Mouse (Mus musculus) liver, embryonic 16.5 days (tissue): ENCODE results near the gene Itln1. TPM values are rescaled to one million over a fixed set of nuclear protein-coding genes. Genes with fewer than 3 reads are reported as not detected.

ENCODE experiments used
- ATAC-seq: fragments of 200-750 bp; cut with Nextera tagmentation; 2 replicates; pipeline ENCODE4 v1.8.0; 2017; ENCODE audit warnings: low read depth, mild to moderate bottlenecking, moderate number of reproducible peaks, moderate library complexity
- H3K27ac ChIP-seq: fragments of 300-500 bp; sonication (generic); 2 replicates; pipeline ENCODE4 v1.5.1; 2014; ENCODE audit warnings: mild to moderate bottlenecking, low read length
- H3K27me3 ChIP-seq: fragments of 300-500 bp; sonication (generic); 2 replicates; pipeline ENCODE4 v1.6.1; 2014; ENCODE audit warnings: low read depth, low read length, mixed read lengths; ENCODE audit not compliant: control insufficient read depth, insufficient read depth
- H3K36me3 ChIP-seq: fragments of 300-500 bp; sonication (generic); 2 replicates; pipeline ENCODE4 v1.6.1; 2014; ENCODE audit warnings: mild to moderate bottlenecking; ENCODE audit not compliant: control insufficient read depth, insufficient read depth
- H3K4me1 ChIP-seq: fragments of 300-500 bp; sonication (generic); 2 replicates; pipeline ENCODE4 v1.6.1; 2014; ENCODE audit warnings: low read depth, low read length, mixed read lengths; ENCODE audit not compliant: control insufficient read depth
- H3K4me2 ChIP-seq: fragments of 300-500 bp; sonication (generic); 2 replicates; pipeline ENCODE4 v1.6.1; 2014; ENCODE audit warnings: low read depth, low read length, mixed read lengths
- H3K4me3 ChIP-seq: fragments of 300-500 bp; sonication (generic); 2 replicates; pipeline ENCODE4 v1.5.1; 2014; ENCODE audit warnings: low read depth, mild to moderate bottlenecking, low read length
- H3K9ac ChIP-seq: fragments of 300-500 bp; sonication (generic); 2 replicates; pipeline ENCODE4 v1.6.1; 2014; ENCODE audit warnings: low read depth, low read length
- H3K9me3 ChIP-seq: fragments of 300-500 bp; sonication (generic); replicated peaks from 2 replicates; pipeline ENCODE4 v1.6.1; 2016; ENCODE audit warnings: low read length; ENCODE audit not compliant: control insufficient read depth
- WGBS: fragments of 180-500 bp; shearing (Covaris S2); extraction: QIAGEN DNeasy Blood & Tissue Kit; methylation state at CpG from one replicate; pipeline ENCODE4 v1.1.7; 2014; ENCODE audit not compliant: insufficient replicate concordance; 5-methylcytosine and 5-hydroxymethylcytosine counted together
- polyA plus RNA-seq: library from polyadenylated mRNA; unstranded; fragments of >200 nt; fragmentation: Nextera tagmentation; extraction: Ambion mirVana; gene quantifications from 2 replicates; pipeline ENCODE4 v1.2.1, GENCODE M21; 2015

Itln1 gene
- polyA plus RNA-seq, 1 experiment from 2014 or later = not detected

GRCm38 (mm10) chr1:171534557-171534956 lies 537 bp downstream of the Itln1 start:
- H3K36me3 ChIP-seq = no peaks in the 10 kb centered on the region
- no peak overlapping the region for H3K4me3 ChIP-seq
- no peaks in the 10 kb centered on the region for H3K27me3 ChIP-seq
- no peak for ATAC-seq
- no peak overlapping the region for H3K9ac ChIP-seq
- no peaks in the 10 kb centered on the region for H3K4me1 ChIP-seq
- no peak overlapping the region for H3K4me2 ChIP-seq
- H3K9me3 ChIP-seq = no peaks in the 10 kb centered on the region
- no peak overlapping the region for H3K27ac ChIP-seq

- Histone ChIP-seq H3K4me3 (no peak overlapping the region), H3K4me2 (no peak overlapping the region), H3K27ac (no peak overlapping the region), H3K9ac (no peak overlapping the region), H3K36me3 (no peaks in the 10 kb centered on the region), H3K27me3 (no peaks in the 10 kb centered on the region), H3K9me3 (no peaks in the 10 kb centered on the region), H3K4me1 (no peaks in the 10 kb centered on the region)
- 35% methylated on average over 2 of the region's 2 CpGs for WGBS
- ATAC-seq = no peak
Measured at GRCm38 (mm10) chr1:171532830-171533229, 2.3 kb downstream of the Itln1 start.

GRCm38 (mm10) chr1:171531367-171531766 lies 3.7 kb downstream of the Itln1 start:
- H3K27ac ChIP-seq = no peak overlapping the region
- no peak overlapping the region for H3K4me2 ChIP-seq
- H3K4me3 ChIP-seq = no peak overlapping the region
- WGBS = 76% methylated on average over 4 of the region's 4 CpGs
- no peaks in the 10 kb centered on the region for H3K27me3 ChIP-seq
- H3K4me1 ChIP-seq = no peaks in the 10 kb centered on the region
- no peak overlapping the region for H3K9ac ChIP-seq
- H3K9me3 ChIP-seq = no peaks in the 10 kb centered on the region
- ATAC-seq = no peak
- H3K36me3 ChIP-seq = no peaks in the 10 kb centered on the region

GRCm38 (mm10) chr1:171515557-171515956 lies 19.5 kb downstream of the Itln1 start:
- no peak overlapping the region for H3K4me3 ChIP-seq
- H3K9me3 ChIP-seq = no peaks in the 10 kb centered on the region
- 74% methylated on average over 4 of the region's 4 CpGs for WGBS
- no peak overlapping the region for H3K27ac ChIP-seq
- ATAC-seq = no peak
- H3K9ac ChIP-seq = no peak overlapping the region
- H3K27me3 ChIP-seq = no peaks in the 10 kb centered on the region
- no peak overlapping the region for H3K4me2 ChIP-seq
- no peaks in the 10 kb centered on the region for H3K36me3 ChIP-seq
- no peaks in the 10 kb centered on the region for H3K4me1 ChIP-seq

GRCm38 (mm10) chr1:171515039-171515438 lies 20.1 kb downstream of the Itln1 start:
- Histone ChIP-seq H3K36me3 (no peaks in the 10 kb centered on the region), H3K27me3 (no peaks in the 10 kb centered on the region), H3K4me3 (no peak overlapping the region), H3K27ac (no peak overlapping the region), H3K9me3 (no peaks in the 10 kb centered on the region), H3K9ac (no peak overlapping the region), H3K4me2 (no peak overlapping the region), H3K4me1 (no peaks in the 10 kb centered on the region)
- 8% methylated on average over 1 of the region's 1 CpGs for WGBS
- no peak for ATAC-seq

GRCm38 (mm10) chr1:171513760-171514159 lies 21.3 kb downstream of the Itln1 start:
- ATAC-seq = no peak
- 77% methylated on average over 1 of the region's 1 CpGs for WGBS

GRCm38 (mm10) chr1:171513234-171513633 lies 21.9 kb downstream of the Itln1 start:
- no peak overlapping the region for H3K4me2 ChIP-seq

More at GRCm38 (mm10) chr1:171513760-171514159, 21.3 kb downstream of the Itln1 start:
- no peak overlapping the region for H3K4me3 ChIP-seq
- H3K4me2 ChIP-seq = no peak overlapping the region
- H3K36me3 ChIP-seq = no peaks in the 10 kb centered on the region
- H3K27ac ChIP-seq = no peak overlapping the region
- H3K9me3 ChIP-seq = no peaks in the 10 kb centered on the region
- H3K9ac ChIP-seq = no peak overlapping the region
- H3K4me1 ChIP-seq = no peaks in the 10 kb centered on the region
- H3K27me3 ChIP-seq = no peaks in the 10 kb centered on the region

GRCm38 (mm10) chr1:171504586-171504985 lies 30.5 kb downstream of the Itln1 start:
- Histone ChIP-seq H3K27ac (no peak overlapping the region), H3K4me3 (peak overlapping the region; percentile 26; the same call in 1 of the 2 replicates), H3K9me3 (no peaks in the 10 kb centered on the region), H3K36me3 (no peaks in the 10 kb centered on the region), H3K4me1 (peaks cover 10% of the 10 kb centered on the region), H3K27me3 (no peaks in the 10 kb centered on the region), H3K9ac (no peak overlapping the region), H3K4me2 (peak overlapping the region; percentile 56)
- no peak for ATAC-seq
- WGBS = 21% methylated on average over 4 of the region's 4 CpGs

More at GRCm38 (mm10) chr1:171513234-171513633, 21.9 kb downstream of the Itln1 start:
- no peak for ATAC-seq
- H3K27me3 ChIP-seq = no peaks in the 10 kb centered on the region
- no peak overlapping the region for H3K4me3 ChIP-seq
- WGBS = 62% methylated on average over 2 of the region's 2 CpGs
- H3K9me3 ChIP-seq = no peaks in the 10 kb centered on the region
- H3K4me1 ChIP-seq = no peaks in the 10 kb centered on the region
- no peak overlapping the region for H3K9ac ChIP-seq
- no peak overlapping the region for H3K27ac ChIP-seq
- H3K36me3 ChIP-seq = no peaks in the 10 kb centered on the region

- no peaks in the 10 kb centered on the region for H3K36me3 ChIP-seq
- no peaks in the 10 kb centered on the region for H3K27me3 ChIP-seq
- peak overlapping the region; percentile 91 for H3K27ac ChIP-seq
- H3K4me3 ChIP-seq = peak overlapping the region; percentile 77
- peak overlapping the region; percentile 71 for H3K9ac ChIP-seq
- peak overlapping the region; percentile 94 for H3K4me2 ChIP-seq
- ATAC-seq = peak; percentile 50
- H3K4me1 ChIP-seq = peaks cover 10% of the 10 kb centered on the region
- WGBS = under 1% methylated on average over 53 of the region's 53 CpGs
- no peaks in the 10 kb centered on the region for H3K9me3 ChIP-seq
Measured at GRCm38 (mm10) chr1:171503592-171504291, 31.4 kb downstream of the Itln1 start.
